Comparison of ENCODE assay signal across 9 mouse cellular contexts in the genomic region with DNA sequence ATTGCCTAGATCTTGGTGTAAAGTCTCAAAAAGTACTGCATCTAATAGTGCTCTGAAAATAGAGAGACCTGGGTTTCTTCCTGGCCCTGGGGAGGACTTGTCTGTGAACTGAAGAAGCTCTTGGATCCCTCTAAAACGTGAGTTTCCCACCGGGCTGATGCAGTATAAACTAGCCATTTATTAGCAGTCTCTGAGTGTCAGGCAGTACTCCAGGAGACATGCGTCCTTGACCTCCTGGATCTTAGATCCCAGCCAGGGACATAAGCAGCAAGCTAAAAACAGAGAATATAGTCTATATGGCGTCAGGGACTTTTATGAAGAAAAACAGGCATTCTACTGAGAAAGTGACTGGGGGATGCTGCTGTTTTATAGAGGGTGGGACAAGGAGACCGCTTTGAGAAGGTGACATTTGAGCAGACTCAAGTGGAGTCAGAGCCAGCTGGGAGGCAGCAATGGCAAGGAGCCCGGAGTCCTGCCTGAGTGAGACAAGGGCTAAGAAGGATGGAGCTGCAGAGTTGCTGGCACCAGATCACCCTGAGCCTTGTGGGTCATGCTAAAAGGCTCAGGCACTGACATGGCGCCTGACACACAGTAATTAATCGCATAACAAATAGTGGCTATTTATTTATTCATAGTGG.
DNase-seq lines count a peak whose midpoint lies in the region; ATAC-seq and TF ChIP-seq lines count a peak whose summit lies in the region.
"Had no signal": no experiment of that assay in that cellular context is flagged by ENCODE, and none has a peak within 500 bp of the region (broad histone marks: within the 10 kb centered on the region; RNA-seq: fewer than 3 reads in every experiment).

No protein-coding gene starts in this region.

- H3K9ac ChIP-seq in midbrain, postnatal 0 days (replicated peaks; ENCODE audit: low read length, poor library complexity, severe bottlenecking) = no peak overlapping the region
- no peak overlapping the region for H3K9ac ChIP-seq in lung, embryonic 16.5 days (ENCODE audit: low read length)

- DNase-seq in cerebellum, adult 11 months = peak; percentile 4
- peak; percentile 84 for DNase-seq in midbrain, postnatal 0 days (ENCODE audit: low spot score)
- DNase-seq in midbrain, embryonic 10.5 days (ENCODE audit: low spot score) = no peak
- peak; percentile 60 to 61 for DNase-seq in heart, postnatal 36 days
- no peak for DNase-seq in MN1 (ENCODE audit: low spot score)

- H3K27me3 ChIP-seq in midbrain, postnatal 0 days (ENCODE audit: insufficient read depth, low read length) = no peaks in the 10 kb centered on the region
- no peaks in the 10 kb centered on the region for H3K27me3 ChIP-seq in midbrain, embryonic 10.5 days (ENCODE audit: low read depth, poor library complexity, severe bottlenecking)
- no peaks in the 10 kb centered on the region for H3K27me3 ChIP-seq in lung, embryonic 16.5 days (ENCODE audit: control insufficient read depth, insufficient read depth, low read depth, low read length)
- H3K27me3 ChIP-seq: megakaryocyte, embryonic 14.5 days had no signal

- no peak overlapping the region for H3K4me2 ChIP-seq in midbrain, postnatal 0 days (ENCODE audit: low read depth, low read length, poor library complexity, severe bottlenecking)
- H3K4me2 ChIP-seq in lung, embryonic 16.5 days (ENCODE audit: low read depth, low read length) = no peak overlapping the region

- no peak for TF ChIP-seq CTCF in midbrain, postnatal 0 days (IDR thresholded peaks at IDR 0.05)

- no peak for ATAC-seq in cerebellum, adult (ENCODE audit: insufficient number of reproducible peaks, low FRiP score, low TSS enrichment)
- ATAC-seq in midbrain, postnatal 0 days (ENCODE audit: low FRiP score) = no peak
- peak; percentile 90 for ATAC-seq in lung, embryonic 16.5 days (ENCODE audit: low read depth)
- ATAC-seq in granulocyte monocyte progenitor cell, adult 5-6 weeks (replicated peaks; ENCODE audit: poor library complexity, severe bottlenecking) = no peak

- no peak overlapping the region for H3K27ac ChIP-seq in midbrain, postnatal 0 days (ENCODE audit: low read depth, low read length)
- no peak overlapping the region for H3K27ac ChIP-seq in midbrain, embryonic 10.5 days (replicated peaks)
- no peak overlapping the region for H3K27ac ChIP-seq in lung, embryonic 16.5 days (ENCODE audit: low read length)

- 76% methylated on average over 8 of the region's 8 CpGs for WGBS in midbrain, postnatal 0 days
- WGBS in midbrain, embryonic 10.5 days = 92% methylated on average over 8 of the region's 8 CpGs
- WGBS in lung, embryonic 16.5 days = 40% methylated on average over 8 of the region's 8 CpGs

- intact Hi-C loops in heart, postnatal 36 days (cut with DNase I) = no loop called here

- H3K4me3 ChIP-seq in midbrain, postnatal 0 days (ENCODE audit: low read depth, low read length) = no peak overlapping the region
- H3K4me3 ChIP-seq in midbrain, embryonic 10.5 days = no peak overlapping the region
- no peak overlapping the region for H3K4me3 ChIP-seq in lung, embryonic 16.5 days (ENCODE audit: low read length)
- H3K4me3 ChIP-seq: megakaryocyte, embryonic 14.5 days had no signal

- H3K9me3 ChIP-seq in midbrain, postnatal 0 days (ENCODE audit: low read length) = no peaks in the 10 kb centered on the region
- no peaks in the 10 kb centered on the region for H3K9me3 ChIP-seq in midbrain, embryonic 10.5 days (replicated peaks)
- H3K9me3 ChIP-seq in lung, embryonic 16.5 days (ENCODE audit: control insufficient read depth, low read length) = no peaks in the 10 kb centered on the region

- H3K36me3 ChIP-seq in midbrain, postnatal 0 days (ENCODE audit: insufficient read depth, low read length) = no peaks in the 10 kb centered on the region
- peaks cover 11% of the 10 kb centered on the region; the same call in 1 of the 2 replicates for H3K36me3 ChIP-seq in midbrain, embryonic 10.5 days
- no peaks in the 10 kb centered on the region for H3K36me3 ChIP-seq in lung, embryonic 16.5 days (ENCODE audit: control insufficient read depth, insufficient read depth, low read length)

- no peaks in the 10 kb centered on the region for H3K4me1 ChIP-seq in midbrain, postnatal 0 days (ENCODE audit: insufficient read depth, low read length)
- H3K4me1 ChIP-seq in midbrain, embryonic 10.5 days = no peaks in the 10 kb centered on the region
- H3K4me1 ChIP-seq in lung, embryonic 16.5 days (replicated peaks; ENCODE audit: control insufficient read depth, insufficient read depth, low read length) = peaks cover 9% of the 10 kb centered on the region
- H3K4me1 ChIP-seq: megakaryocyte, embryonic 14.5 days had no signal

Comparison
In these comparisons a context has a peak if more than half of its experiments do, and no peak if none do; other contexts are left out.
1. DNase-seq: peak in cerebellum, adult 11 months (single experiment), midbrain, postnatal 0 days (single experiment) and heart, postnatal 36 days (2 of 2); none in midbrain, embryonic 10.5 days (single experiment) and MN1 (single experiment).